Mouse (Mus musculus) embryonic facial prominence, embryonic 11.5 days (tissue): ENCODE measurements around the gene Nfat5. TPM values are rescaled to one million over a fixed set of nuclear protein-coding genes. Genes with fewer than 3 reads are reported as not detected.

Experiments used
- ATAC-seq: fragments of 200-750 bp; cut with Nextera tagmentation; replicated peaks from 2 replicates; pipeline ENCODE4 v1.8.0; 2017; ENCODE audit warnings: low read depth; ENCODE audit not compliant: insufficient number of reproducible peaks, low FRiP score, low TSS enrichment
- DNase-seq: peaks from one replicate; pipeline ENCODE4 v3.0.0-alpha.2; 2015; ENCODE audit warnings: low spot score
- H3K27ac ChIP-seq: fragments of 300-500 bp; sonication (generic); replicated peaks from 2 replicates; pipeline ENCODE4 v1.5.1; 2014; ENCODE audit warnings: mild to moderate bottlenecking, low read depth, low read length, control low read depth
- H3K27me3 ChIP-seq: fragments of 300-500 bp; sonication (generic); 2 replicates; pipeline ENCODE4 v1.6.1; 2014; ENCODE audit warnings: mild to moderate bottlenecking, low read length, moderate library complexity, mixed read lengths; ENCODE audit not compliant: control insufficient read depth, insufficient read depth
- H3K36me3 ChIP-seq: fragments of 300-500 bp; sonication (generic); replicated peaks from 2 replicates; pipeline ENCODE4 v1.6.1; 2014; ENCODE audit warnings: low read depth, mild to moderate bottlenecking, low read length, moderate library complexity, mixed read lengths; ENCODE audit not compliant: control insufficient read depth, insufficient read depth
- H3K4me1 ChIP-seq: fragments of 300-500 bp; sonication (generic); 2 replicates; pipeline ENCODE4 v1.6.1; 2014; ENCODE audit warnings: low read length, mixed read lengths; ENCODE audit not compliant: control insufficient read depth, insufficient read depth
- H3K4me2 ChIP-seq: fragments of 300-500 bp; sonication (generic); 2 replicates; pipeline ENCODE4 v1.6.1; 2014; ENCODE audit warnings: low read depth, mild to moderate bottlenecking, control low read depth, low read length, moderate library complexity
- H3K4me3 ChIP-seq: fragments of 300-500 bp; sonication (generic); 2 replicates; pipeline ENCODE4 v1.5.1; 2014; ENCODE audit warnings: low read depth, low read length, control low read depth
- H3K9ac ChIP-seq: fragments of 300-500 bp; sonication (generic); replicated peaks from 2 replicates; pipeline ENCODE4 v1.6.1; 2014; ENCODE audit warnings: mild to moderate bottlenecking, control low read depth, low read length
- H3K9me3 ChIP-seq: fragments of 300-500 bp; sonication (generic); replicated peaks from 2 replicates; pipeline ENCODE4 v1.6.1; 2016; ENCODE audit warnings: mild to moderate bottlenecking, low read length, inconsistent platforms, mixed read lengths; ENCODE audit not compliant: control insufficient read depth
- WGBS: fragments of 180-500 bp; shearing (Covaris S2); extraction: QIAGEN DNeasy Blood & Tissue Kit; methylation state at CpG from one replicate; pipeline ENCODE4 v1.1.7; 2014; 5-methylcytosine and 5-hydroxymethylcytosine counted together
- polyA plus RNA-seq: library from polyadenylated mRNA; unstranded; fragments of >200 nt; fragmentation: Nextera tagmentation; extraction: Ambion mirVana; gene quantifications from 2 replicates; pipeline ENCODE4 v1.2.1, GENCODE M21; 2014

Nfat5 gene
- polyA plus RNA-seq, 1 experiment from 2014 or later = 8.8 TPM

DNA sequence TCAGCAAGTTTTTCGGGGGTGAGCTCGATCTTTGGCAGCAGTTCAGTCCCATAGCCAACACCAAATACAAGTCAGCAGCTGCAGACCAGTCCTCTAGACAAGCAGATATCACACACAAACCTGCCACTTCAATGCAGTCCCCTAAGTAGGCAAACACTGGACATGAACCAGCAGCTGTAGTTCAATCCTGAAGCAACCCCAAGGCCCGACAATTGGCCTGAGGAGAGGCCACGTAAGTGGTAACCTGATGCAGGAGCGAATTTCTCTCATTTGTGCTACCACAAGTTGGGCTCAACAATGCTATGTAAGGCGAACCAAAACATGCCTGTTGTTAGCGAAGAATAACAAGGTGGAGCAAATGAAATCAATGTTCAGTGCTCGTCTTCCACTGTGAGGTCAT is 87.5 kb downstream of the Nfat5 start:
- H3K27ac ChIP-seq = no peak overlapping the region
- no peak overlapping the region for H3K4me3 ChIP-seq
- H3K27me3 ChIP-seq = no peaks in the 10 kb centered on the region
- no peaks in the 10 kb centered on the region; the same call in 1 of the 2 replicates for H3K36me3 ChIP-seq
- ATAC-seq = no peak
- no peak overlapping the region for H3K4me2 ChIP-seq
- no peak for DNase-seq
- H3K4me1 ChIP-seq = no peaks in the 10 kb centered on the region
- no peaks in the 10 kb centered on the region for H3K9me3 ChIP-seq
- no peak overlapping the region for H3K9ac ChIP-seq
- WGBS = 92% methylated on average over 8 of the region's 8 CpGs

- ATAC-seq (no peak), DNase-seq (no peak)
- Histone ChIP-seq H3K9me3 (no peaks in the 10 kb centered on the region), H3K36me3 (no peaks in the 10 kb centered on the region; the same call in 1 of the 2 replicates), H3K4me2 (no peak overlapping the region), H3K27ac (no peak overlapping the region), H3K27me3 (no peaks in the 10 kb centered on the region), H3K4me1 (no peaks in the 10 kb centered on the region), H3K4me3 (no peak overlapping the region), H3K9ac (no peak overlapping the region)
- WGBS = 89% methylated on average over 4 of the region's 4 CpGs
These were observed 88.4 kb downstream of the Nfat5 start for GRCm38 (mm10) chr8:107381666-107382065.

DNA sequence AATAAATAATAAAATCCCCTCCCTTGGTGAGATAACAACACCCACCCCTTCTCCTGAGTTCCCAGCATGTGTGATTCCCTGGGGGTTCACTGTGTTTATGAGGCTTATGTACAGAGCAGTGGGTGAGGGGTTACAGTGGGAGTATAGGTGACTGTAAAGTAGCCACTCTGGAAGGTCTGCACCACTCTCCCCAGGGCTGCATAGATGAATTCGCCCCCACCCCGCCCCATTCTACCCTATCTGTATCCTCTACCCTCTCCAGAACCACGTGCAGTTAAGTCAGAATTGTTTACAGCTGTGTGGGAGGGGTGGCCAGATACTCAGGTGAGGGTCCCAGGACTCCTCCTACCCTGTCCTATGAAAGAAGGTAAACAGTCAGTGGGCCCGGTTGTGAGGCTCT is 89.6 kb downstream of the Nfat5 start:
- Histone ChIP-seq H3K27ac (no peak overlapping the region), H3K4me2 (no peak overlapping the region), H3K4me3 (no peak overlapping the region), H3K27me3 (no peaks in the 10 kb centered on the region), H3K4me1 (no peaks in the 10 kb centered on the region), H3K36me3 (no peaks in the 10 kb centered on the region; the same call in 1 of the 2 replicates), H3K9me3 (no peaks in the 10 kb centered on the region), H3K9ac (no peak overlapping the region)
- no peak for DNase-seq
- 65% methylated on average over 4 of the region's 4 CpGs for WGBS
- 0 out of 2 replicates have a peak, but pooled peaks have one; percentile 29 for ATAC-seq

GRCm38 (mm10) chr8:107384651-107385050 is 91.4 kb downstream of the Nfat5 start:
- 61% methylated on average over 5 of the region's 5 CpGs for WGBS
- Histone ChIP-seq H3K27me3 (no peaks in the 10 kb centered on the region), H3K27ac (no peak overlapping the region), H3K4me1 (no peaks in the 10 kb centered on the region), H3K4me2 (no peak overlapping the region), H3K9ac (no peak overlapping the region), H3K9me3 (no peaks in the 10 kb centered on the region), H3K4me3 (no peak overlapping the region), H3K36me3 (no peaks in the 10 kb centered on the region)
- ATAC-seq (no peak), DNase-seq (no peak)

- H3K9me3 ChIP-seq = no peaks in the 10 kb centered on the region
- no peak overlapping the region for H3K9ac ChIP-seq
- H3K4me3 ChIP-seq = no peak overlapping the region
- no peaks in the 10 kb centered on the region for H3K4me1 ChIP-seq
- 83% methylated on average over 2 of the region's 2 CpGs for WGBS
- no peaks in the 10 kb centered on the region for H3K27me3 ChIP-seq
- ATAC-seq (no peak), DNase-seq (no peak)
- H3K27ac ChIP-seq = no peak overlapping the region
- no peak overlapping the region for H3K4me2 ChIP-seq
- H3K36me3 ChIP-seq = no peaks in the 10 kb centered on the region
These were observed 91.8 kb downstream of the Nfat5 start for GRCm38 (mm10) chr8:107385063-107385462.

DNA sequence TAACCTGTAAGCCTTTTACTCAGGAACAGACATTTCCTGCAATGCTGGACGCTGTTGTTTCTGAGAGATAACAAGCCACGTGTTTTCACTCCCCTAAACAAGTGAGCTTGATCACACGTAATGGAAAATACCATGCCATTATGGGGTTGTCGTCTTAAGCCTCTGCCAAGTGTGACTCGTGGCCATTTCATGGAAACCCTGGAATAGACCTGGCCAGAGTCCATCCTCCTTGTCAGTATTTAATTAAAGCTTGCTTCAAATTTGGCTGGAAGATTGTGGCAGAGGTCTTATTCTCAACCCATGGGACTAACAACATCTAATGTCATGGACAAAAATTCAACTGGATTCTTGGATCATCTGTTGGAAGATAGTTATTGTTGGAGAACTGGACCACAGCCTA is 92.9 kb downstream of the Nfat5 start:
- Histone ChIP-seq H3K4me3 (no peak overlapping the region), H3K4me2 (no peak overlapping the region)
- 62% methylated on average over 5 of the region's 5 CpGs for WGBS

DNA sequence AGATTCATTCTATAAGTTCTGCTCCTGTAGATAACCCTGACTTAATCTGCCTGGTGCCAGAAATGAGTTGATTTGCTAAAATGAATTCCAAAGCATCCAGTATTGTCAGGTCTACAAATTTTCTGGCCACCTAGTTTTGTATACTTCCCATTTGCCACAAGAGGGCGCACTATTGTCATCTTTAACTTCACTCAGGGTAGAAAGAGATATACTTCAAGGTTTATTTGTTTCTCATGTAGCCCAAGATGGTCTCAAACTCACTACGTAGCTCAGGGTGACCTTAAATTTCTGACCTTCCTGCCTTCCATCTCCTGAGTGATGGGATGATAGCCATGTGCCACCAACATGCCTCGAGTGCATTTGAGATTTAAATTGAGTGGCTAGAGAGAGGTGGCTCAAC is 93.4 kb downstream of the Nfat5 start:
- peak; percentile 85 for DNase-seq
- no peak overlapping the region for H3K9ac ChIP-seq
- no peak overlapping the region for H3K27ac ChIP-seq
- H3K4me2 ChIP-seq = no peak overlapping the region
- H3K4me1 ChIP-seq = no peaks in the 10 kb centered on the region
- H3K27me3 ChIP-seq = no peaks in the 10 kb centered on the region
- H3K9me3 ChIP-seq = no peaks in the 10 kb centered on the region
- no peak for ATAC-seq
- H3K36me3 ChIP-seq = no peaks in the 10 kb centered on the region
- WGBS = 32% methylated on average over 3 of the region's 3 CpGs
- H3K4me3 ChIP-seq = no peak overlapping the region

More for the DNA sequence above, 92.9 kb downstream of the Nfat5 start:
- no peaks in the 10 kb centered on the region for H3K4me1 ChIP-seq
- ATAC-seq = no peak
- DNase-seq = no peak
- H3K27ac ChIP-seq = no peak overlapping the region
- H3K9ac ChIP-seq = no peak overlapping the region
- H3K27me3 ChIP-seq = no peaks in the 10 kb centered on the region
- no peaks in the 10 kb centered on the region for H3K36me3 ChIP-seq
- H3K9me3 ChIP-seq = no peaks in the 10 kb centered on the region

- no peaks in the 10 kb centered on the region for H3K36me3 ChIP-seq
- no peak overlapping the region for H3K9ac ChIP-seq
- H3K27me3 ChIP-seq = no peaks in the 10 kb centered on the region
- H3K4me3 ChIP-seq = no peak overlapping the region
- no peak overlapping the region for H3K27ac ChIP-seq
- DNase-seq (peak; percentile 65), ATAC-seq (no peak)
- H3K4me2 ChIP-seq = no peak overlapping the region
- WGBS = 63% methylated on average over 5 of the region's 5 CpGs
- H3K9me3 ChIP-seq = no peaks in the 10 kb centered on the region
- H3K4me1 ChIP-seq = no peaks in the 10 kb centered on the region
These were observed 94.6 kb downstream of the Nfat5 start for GRCm38 (mm10) chr8:107387861-107388260.
